ENCODE assay signal across 20 mouse cellular contexts in the genomic region with DNA sequence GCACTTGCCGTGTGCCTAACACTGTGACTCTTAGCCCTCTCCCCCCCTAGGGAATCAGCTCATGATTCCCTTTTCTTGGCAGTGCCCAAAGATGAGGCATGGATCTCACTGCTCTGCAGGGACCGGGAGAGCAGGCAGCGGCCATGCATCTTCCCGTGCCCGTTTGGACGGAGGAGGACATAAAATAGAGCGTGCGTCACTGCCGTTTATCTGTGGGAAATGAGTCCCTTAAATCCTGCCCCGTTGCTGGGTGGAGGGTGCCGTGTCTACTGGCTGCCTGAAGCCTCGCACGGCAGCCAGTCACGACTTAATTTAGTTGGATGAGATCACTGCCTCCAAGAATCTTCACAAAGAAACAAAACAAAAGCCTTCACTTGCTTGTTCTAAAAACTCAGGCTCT.
DNase-seq lines count a peak whose midpoint lies in the region; TF ChIP-seq lines count a peak whose summit lies in the region.
"Had no signal": no experiment of that assay in that cellular context is flagged by ENCODE, and none has a peak within 500 bp of the region (broad histone marks: within the 10 kb centered on the region; RNA-seq: fewer than 3 reads in every experiment).

No protein-coding gene starts in this region.

- TF ChIP-seq CTCF in layer of hippocampus, adult 2 months (conservative IDR thresholded peaks at IDR 0.05): no peak
- TF ChIP-seq CTCF in cerebellum, adult 2 months (IDR thresholded peaks at IDR 0.05; ENCODE audit: borderline replicate concordance, insufficient read depth, low read depth, low read length): no peak
- no peak for TF ChIP-seq CTCF in gastrocnemius, adult 2 months (IDR thresholded peaks at IDR 0.05)

- no peak for TF ChIP-seq POLR2A in cerebellum, adult 2 months (IDR thresholded peaks at IDR 0.05; ENCODE audit: borderline replicate concordance, insufficient read depth, low read length)

- H3K4me3 ChIP-seq in layer of hippocampus, adult 2 months: no peak overlapping the region
- H3K4me3 ChIP-seq in cerebellum, adult 2 months (replicated peaks; ENCODE audit: insufficient read depth, low read depth, low read length): no peak overlapping the region
- H3K4me3 ChIP-seq in gastrocnemius, adult 2 months: no peak overlapping the region
- H3K4me3 ChIP-seq: embryonic facial prominence, embryonic 13.5 days; heart, embryonic 15.5 days; hindbrain, embryonic 15.5 days; liver, embryonic 15.5 days; midbrain, embryonic 12.5 days; neural tube, embryonic 13.5 days had no signal

- DNase-seq in layer of hippocampus, adult 2 months (ENCODE audit: low spot score in 2 of 2): peak in 1 of 2 experiments; percentile 48
- no peak for DNase-seq in layer of hippocampus, postnatal 10 days (ENCODE audit: low spot score in 2 of 2)
- DNase-seq in adrenal gland, adult 8-10 months: peak; percentile 40
- peak; percentile 58 to 66 for DNase-seq in adrenal gland, postnatal 36 days
- DNase-seq in right cerebral cortex, adult 2 months (ENCODE audit: low spot score in 2 of 2): peak; percentile 74 to 75
- DNase-seq in cerebellum, adult 2 months: no peak
- no peak for DNase-seq in lung, postnatal 4 days
- no peak for DNase-seq in gastrocnemius, adult 2 months
- DNase-seq: B cell, adult 2 months; cerebellum, adult 9-10 months; gastrocnemius, postnatal 25 days; heart, postnatal 4 days; kidney, postnatal 4 days; thymus, postnatal 4 days had no signal

- 88% methylated on average over 14 of the region's 14 CpGs for WGBS in cerebellum, adult 2 months

- intact Hi-C loops in gastrocnemius, adult 2 months (cut with DNase I): no loop called here

- H3K27ac ChIP-seq in layer of hippocampus, adult 2 months: peak overlapping the region; percentile 70
- no peak overlapping the region for H3K27ac ChIP-seq in cerebellum, adult 2 months (ENCODE audit: insufficient read depth, low read length)
- H3K27ac ChIP-seq in gastrocnemius, adult 2 months: no peak overlapping the region
- H3K27ac ChIP-seq: embryonic facial prominence, embryonic 13.5 days; heart, embryonic 15.5 days; hindbrain, embryonic 15.5 days; liver, embryonic 15.5 days; midbrain, embryonic 12.5 days; neural tube, embryonic 13.5 days had no signal

- H3K27me3 ChIP-seq in cerebellum, adult 2 months (ENCODE audit: control insufficient read depth, insufficient read depth, low read length): no peaks in the 10 kb centered on the region
- H3K27me3 ChIP-seq: embryonic facial prominence, embryonic 13.5 days; heart, embryonic 15.5 days; hindbrain, embryonic 15.5 days; liver, embryonic 15.5 days; midbrain, embryonic 12.5 days; neural tube, embryonic 13.5 days had no signal

- no peaks in the 10 kb centered on the region for H3K4me1 ChIP-seq in cerebellum, adult 2 months (ENCODE audit: control insufficient read depth, insufficient read depth, low read length)
- H3K4me1 ChIP-seq: embryonic facial prominence, embryonic 13.5 days; heart, embryonic 15.5 days; hindbrain, embryonic 15.5 days; midbrain, embryonic 12.5 days; neural tube, embryonic 13.5 days had no signal

Comparison
In these comparisons a context has a peak if more than half of its experiments do, and no peak if none do; other contexts are left out.
1. DNase-seq: peak in adrenal gland, adult 8-10 months (single experiment), adrenal gland, postnatal 36 days (2 of 2) and right cerebral cortex, adult 2 months (2 of 2); none in layer of hippocampus, postnatal 10 days (0 of 2), cerebellum, adult 2 months (0 of 2), lung, postnatal 4 days (0 of 2) and gastrocnemius, adult 2 months (single experiment).